Mouse (Mus musculus) bone marrow, adult 2 months (tissue): ENCODE data around the gene Yipf3. TPM values are rescaled to one million over a fixed set of nuclear protein-coding genes. Genes with fewer than 3 reads are reported as not detected.

Source experiments
- H3K27ac ChIP-seq: fragments of 200-500 bp; 2 replicates; pipeline ENCODE4 v1.5.1; 2012; ENCODE audit warnings: low read depth, mild to moderate bottlenecking, control low read depth, inconsistent platforms, low read length; ENCODE audit not compliant: control insufficient read depth, poor library complexity, insufficient read depth
- H3K4me1 ChIP-seq: fragments of 200-500 bp; 2 replicates; pipeline ENCODE4 v1.6.1; 2011; ENCODE audit warnings: low read length; ENCODE audit not compliant: control insufficient read depth, insufficient read depth
- H3K4me3 ChIP-seq: fragments of 200-500 bp; replicated peaks from 2 replicates; pipeline ENCODE3; 2011; ENCODE audit warnings: mild to moderate bottlenecking, low read depth, low read length, control low read depth; ENCODE audit not compliant: control insufficient read depth
- CTCF ChIP-seq: fragments of 200-500 bp; IDR thresholded peaks from 2 replicates; pipeline ENCODE4 v1.5.1; 2011; ENCODE audit warnings: low read length, control low read depth; ENCODE audit not compliant: control insufficient read depth, insufficient read depth
- POLR2A ChIP-seq: fragments of 200-500 bp; IDR thresholded peaks from 2 replicates; pipeline ENCODE4 v1.6.1; 2011; ENCODE audit warnings: low read depth, mild to moderate bottlenecking, control low read depth, low read length, borderline replicate concordance; ENCODE audit not compliant: control insufficient read depth
- WGBS: fragments of 180-500 bp; shearing (Covaris S2); methylation state at CpG from one replicate; pipeline ENCODE4 v1.1.7; 2018; 5-methylcytosine and 5-hydroxymethylcytosine counted together
- polyA plus RNA-seq: library from polyadenylated mRNA; stranded (reverse); fragments of >200 nt; gene quantifications from 2 replicates; pipeline ENCODE4 v1.2.4, GENCODE M21; 2011; ENCODE audit warnings: low replicate concordance; ENCODE audit not compliant: missing spikeins, insufficient read depth, insufficient read length

Yipf3 gene
- polyA plus RNA-seq, 1 experiment, result 103 TPM

GRCm38 (mm10) chr17:46236067-46236466, 11.8 kb upstream of the Yipf3 start:
- Histone ChIP-seq H3K4me3 (no peak overlapping the region), H3K4me1 (no peaks in the 10 kb centered on the region), H3K27ac (no peak overlapping the region)
- 79% methylated on average over 1 of the region's 1 CpGs for WGBS
- TF ChIP-seq CTCF (no peak), POLR2A (no peak)

- H3K4me3 ChIP-seq, result no peak overlapping the region
- H3K27ac ChIP-seq, result no peak overlapping the region
- TF ChIP-seq POLR2A, result no peak
- TF ChIP-seq CTCF, result no peak
- 69% methylated on average over 6 of the region's 6 CpGs for WGBS
- no peaks in the 10 kb centered on the region for H3K4me1 ChIP-seq
Measured at GRCm38 (mm10) chr17:46237079-46237478, 10.8 kb upstream of the Yipf3 start.

DNA sequence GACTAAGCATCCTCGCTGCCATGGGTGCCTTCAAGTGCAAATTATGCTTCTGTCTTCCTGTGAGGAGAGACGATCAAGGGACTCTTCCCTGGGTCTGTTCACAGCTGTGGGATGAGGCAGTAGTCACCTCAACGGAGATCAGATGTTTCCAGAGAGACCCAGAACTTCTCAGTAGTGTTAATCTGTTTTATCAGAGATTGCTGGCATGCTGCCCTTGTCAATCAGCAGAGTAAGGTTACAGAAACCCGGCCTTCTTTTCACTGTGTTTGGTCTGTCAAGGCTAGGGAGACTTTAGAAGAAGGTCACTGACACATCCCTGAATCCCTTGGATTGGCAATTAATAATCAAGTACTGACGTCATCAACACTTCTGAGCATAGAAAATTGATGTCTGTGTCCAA, 10.4 kb upstream of the Yipf3 start:
- H3K4me3 ChIP-seq, result no peak overlapping the region

GRCm38 (mm10) chr17:46239516-46240114, 8.3 kb upstream of the Yipf3 start:
- H3K4me3 ChIP-seq, result no peak overlapping the region
- no peaks in the 10 kb centered on the region for H3K4me1 ChIP-seq
- no peak overlapping the region for H3K27ac ChIP-seq
- TF ChIP-seq POLR2A, result no peak
- TF ChIP-seq CTCF, result no peak
- WGBS, result 86% methylated on average over 15 of the region's 15 CpGs

More for the DNA sequence above, 10.4 kb upstream of the Yipf3 start:
- WGBS, result 68% methylated on average over 5 of the region's 5 CpGs
- Histone ChIP-seq H3K4me1 (no peaks in the 10 kb centered on the region), H3K27ac (no peak overlapping the region)
- TF ChIP-seq CTCF, result no peak

DNA sequence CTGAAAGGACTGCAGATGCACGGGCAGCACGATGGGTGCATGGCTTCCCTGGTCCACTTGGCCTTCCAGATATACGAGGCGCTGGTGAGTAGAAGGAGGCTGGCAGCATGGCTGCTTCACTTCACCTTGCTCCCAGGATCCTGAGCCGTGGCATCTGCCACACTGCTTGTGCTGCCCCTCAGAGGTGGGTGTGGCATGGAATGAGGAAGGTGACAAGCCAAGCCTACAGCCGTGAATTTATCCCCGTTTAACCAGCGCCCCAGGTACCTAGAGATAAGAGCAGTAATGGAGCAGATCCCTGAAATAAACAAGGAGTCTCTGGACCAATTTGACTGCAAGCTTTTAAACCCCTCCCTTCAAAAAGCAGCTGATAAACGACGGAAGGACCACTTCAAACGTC, 6.4 kb upstream of the Yipf3 start:
- H3K27ac ChIP-seq, result no peak overlapping the region
- TF ChIP-seq POLR2A (no peak), CTCF (no peak)
- WGBS, result 82% methylated on average over 11 of the region's 11 CpGs

GRCm38 (mm10) chr17:46242274-46242673, 5.6 kb upstream of the Yipf3 start:
- WGBS, result 86% methylated on average over 13 of the region's 13 CpGs
- Histone ChIP-seq H3K4me1 (peaks cover 4% of the 10 kb centered on the region), H3K4me3 (no peak overlapping the region), H3K27ac (no peak overlapping the region)
- TF ChIP-seq CTCF, result no peak
- TF ChIP-seq POLR2A, result no peak

More for the DNA sequence above, 6.4 kb upstream of the Yipf3 start:
- no peak overlapping the region for H3K4me3 ChIP-seq
- no peaks in the 10 kb centered on the region; the same call in 1 of the 2 replicates for H3K4me1 ChIP-seq

- Histone ChIP-seq H3K4me3 (no peak overlapping the region), H3K27ac (no peak overlapping the region), H3K4me1 (peaks cover 4% of the 10 kb centered on the region)
- WGBS, result 81% methylated on average over 4 of the region's 4 CpGs
- TF ChIP-seq POLR2A (no peak), CTCF (no peak)
Measured at GRCm38 (mm10) chr17:46242993-46243392, 4.9 kb upstream of the Yipf3 start.

GRCm38 (mm10) chr17:46243624-46244023, 4.3 kb upstream of the Yipf3 start:
- Histone ChIP-seq H3K27ac (no peak overlapping the region), H3K4me1 (peaks cover 4% of the 10 kb centered on the region), H3K4me3 (no peak overlapping the region)
- WGBS, result 87% methylated on average over 2 of the region's 2 CpGs
- no peak for TF ChIP-seq CTCF
- no peak for TF ChIP-seq POLR2A

GRCm38 (mm10) chr17:46244579-46244978, 3.3 kb upstream of the Yipf3 start:
- H3K4me1 ChIP-seq, result peaks cover 4% of the 10 kb centered on the region
- H3K27ac ChIP-seq, result no peak overlapping the region
- 79% methylated on average over 10 of the region's 10 CpGs for WGBS
- no peak overlapping the region for H3K4me3 ChIP-seq
- no peak for TF ChIP-seq CTCF
- TF ChIP-seq POLR2A, result no peak
